In genomic region chr9:50727171-50727924, GRCm38 (mm10) we compare ENCODE assay signal across 8 mouse cellular contexts. TPM values are rescaled to one million over a fixed set of nuclear protein-coding genes. Genes with fewer than 3 reads are reported as not detected.
DNase-seq lines count a peak whose midpoint lies in the region; ATAC-seq and TF ChIP-seq lines count a peak whose summit lies in the region.

No protein-coding gene starts in this region.

- peak overlapping the region; percentile 59 for H3K27ac ChIP-seq in heart, embryonic 11.5 days (ENCODE audit: low read depth, low read length)
- peak overlapping the region; percentile 65 for H3K27ac ChIP-seq in embryonic facial prominence, embryonic 14.5 days (replicated peaks; ENCODE audit: low read depth, low read length)
- H3K27ac ChIP-seq in hindbrain, postnatal 0 days, result peak overlapping the region; percentile 81
- no peak overlapping the region for H3K27ac ChIP-seq in stomach, postnatal 0 days (replicated peaks)

- peak overlapping the region; percentile 96 for H3K4me2 ChIP-seq in heart, embryonic 11.5 days
- peak overlapping the region; percentile 89 for H3K4me2 ChIP-seq in embryonic facial prominence, embryonic 14.5 days (ENCODE audit: low read depth, low read length)
- peak overlapping the region; percentile 92 for H3K4me2 ChIP-seq in hindbrain, postnatal 0 days (ENCODE audit: low read depth, low read length)
- H3K4me2 ChIP-seq in stomach, postnatal 0 days (replicated peaks; ENCODE audit: low read depth), result peak overlapping the region; percentile 85

- no peak for TF ChIP-seq EP300 in stomach, postnatal 0 days (optimal IDR thresholded peaks at IDR 0.05)

- no peaks in the 10 kb centered on the region for H3K36me3 ChIP-seq in heart, embryonic 11.5 days (ENCODE audit: control insufficient read depth, insufficient read depth, low read length)
- no peaks in the 10 kb centered on the region for H3K36me3 ChIP-seq in embryonic facial prominence, embryonic 14.5 days (ENCODE audit: control insufficient read depth, insufficient read depth, low read length)
- H3K36me3 ChIP-seq in hindbrain, postnatal 0 days (ENCODE audit: insufficient read depth, low read length), result no peaks in the 10 kb centered on the region
- H3K36me3 ChIP-seq in stomach, postnatal 0 days (ENCODE audit: control insufficient read depth, insufficient read depth, low read length), result no peaks in the 10 kb centered on the region

- peak overlapping the region; percentile 72 for H3K9ac ChIP-seq in heart, embryonic 11.5 days (ENCODE audit: low read depth, low read length)
- H3K9ac ChIP-seq in embryonic facial prominence, embryonic 14.5 days (ENCODE audit: low read depth, low read length), result peak overlapping the region; percentile 80
- peak overlapping the region; percentile 63 for H3K9ac ChIP-seq in hindbrain, postnatal 0 days (replicated peaks; ENCODE audit: low read length)
- peak overlapping the region; percentile 64 for H3K9ac ChIP-seq in stomach, postnatal 0 days (ENCODE audit: low read length)

- no peak for TF ChIP-seq CTCF in hindbrain, postnatal 0 days (IDR thresholded peaks at IDR 0.05; ENCODE audit: low read depth)
- no peak for TF ChIP-seq CTCF in stomach, postnatal 0 days (IDR thresholded peaks at IDR 0.05; ENCODE audit: low read depth)

- H3K27me3 ChIP-seq in heart, embryonic 11.5 days (ENCODE audit: control insufficient read depth, insufficient read depth, low read length), result no peaks in the 10 kb centered on the region
- H3K27me3 ChIP-seq in embryonic facial prominence, embryonic 14.5 days (replicated peaks; ENCODE audit: control insufficient read depth, insufficient read depth, low read length), result no peaks in the 10 kb centered on the region
- no peaks in the 10 kb centered on the region for H3K27me3 ChIP-seq in hindbrain, postnatal 0 days (ENCODE audit: insufficient read depth, low read length)
- H3K27me3 ChIP-seq in stomach, postnatal 0 days (ENCODE audit: control insufficient read depth, insufficient read depth, low read length), result no peaks in the 10 kb centered on the region

- H3K4me1 ChIP-seq in heart, embryonic 11.5 days (ENCODE audit: control insufficient read depth, insufficient read depth, low read length), result peaks cover 22% of the 10 kb centered on the region
- peaks cover 21% of the 10 kb centered on the region for H3K4me1 ChIP-seq in embryonic facial prominence, embryonic 14.5 days (ENCODE audit: control insufficient read depth, insufficient read depth, low read length)
- peaks cover 17% of the 10 kb centered on the region for H3K4me1 ChIP-seq in hindbrain, postnatal 0 days (ENCODE audit: insufficient read depth, low read length)
- H3K4me1 ChIP-seq in stomach, postnatal 0 days (replicated peaks; ENCODE audit: control insufficient read depth, insufficient read depth), result peaks cover 3% of the 10 kb centered on the region; the same call in 1 of the 2 replicates

- 5% methylated on average over 30 of the region's 30 CpGs for WGBS in heart, embryonic 11.5 days (ENCODE audit: insufficient replicate concordance)
- 2% methylated on average over 29 of the region's 30 CpGs for WGBS in embryonic facial prominence, embryonic 14.5 days
- WGBS in hindbrain, postnatal 0 days, result 1% methylated on average over 30 of the region's 30 CpGs
- 9% methylated on average over 30 of the region's 30 CpGs for WGBS in stomach, postnatal 0 days

- peak; percentile 11; the same call in 1 of the 2 replicates for ATAC-seq in heart, embryonic 11.5 days (replicated peaks; ENCODE audit: insufficient number of reproducible peaks, low FRiP score, low TSS enrichment)
- ATAC-seq in embryonic facial prominence, embryonic 14.5 days (ENCODE audit: low read depth), result 0 out of 2 replicates have a peak, but pooled peaks have one; percentile 26
- ATAC-seq in hindbrain, postnatal 0 days, result no peak
- ATAC-seq in megakaryocyte, adult 5-6 weeks (ENCODE audit: poor library complexity, severe bottlenecking), result peak; percentile 21; the same call in 1 of the 2 replicates
- ATAC-seq in stomach, postnatal 0 days (ENCODE audit: low FRiP score, low TSS enrichment), result no peak

- no peaks in the 10 kb centered on the region for H3K9me3 ChIP-seq in heart, embryonic 11.5 days (replicated peaks; ENCODE audit: control insufficient read depth, low read length)
- H3K9me3 ChIP-seq in embryonic facial prominence, embryonic 14.5 days (ENCODE audit: control insufficient read depth, low read length), result no peaks in the 10 kb centered on the region
- no peaks in the 10 kb centered on the region for H3K9me3 ChIP-seq in hindbrain, postnatal 0 days (ENCODE audit: low read length)
- no peaks in the 10 kb centered on the region for H3K9me3 ChIP-seq in stomach, postnatal 0 days (ENCODE audit: control insufficient read depth, low read length)

- DNase-seq in heart, adult 8-10 months (ENCODE audit: low spot score), result no peak
- peak; percentile 79 for DNase-seq in R1 (ENCODE audit: low read depth, low spot score)
- DNase-seq in embryonic facial prominence, embryonic 14.5 days (ENCODE audit: low spot score), result peak; percentile 73
- peak; percentile 48 for DNase-seq in hindbrain, postnatal 0 days (ENCODE audit: low spot score)
- DNase-seq in stomach, postnatal 0 days (ENCODE audit: low spot score), result no peak
- DNase-seq in spleen, postnatal 14 days (ENCODE audit: low spot score in 2 of 2), result no peak

- peak overlapping the region; percentile 69 for H3K4me3 ChIP-seq in heart, embryonic 11.5 days (ENCODE audit: low read depth, low read length)
- H3K4me3 ChIP-seq in embryonic facial prominence, embryonic 14.5 days (ENCODE audit: low read depth, low read length), result peak overlapping the region; percentile 64
- H3K4me3 ChIP-seq in hindbrain, postnatal 0 days (ENCODE audit: low read length), result peak overlapping the region; percentile 57
- peak overlapping the region; percentile 57 for H3K4me3 ChIP-seq in stomach, postnatal 0 days (ENCODE audit: low read depth, low read length)

RNA-seq across cellular contexts. Expression of gene Dixdc1, which starts 12.0 kb away (rescaled TPM):
- 7.3 and 7.5 TPM in 2 replicates for polyA plus RNA-seq in heart, embryonic 11.5 days (2014; fragmentation: Nextera tagmentation; extraction: Ambion mirVana)
- total RNA-seq in heart, adult 8-10 months (2022), result 10 to 100 TPM in 1 of 4 experiments, 1 to 10 TPM in 3; 5.3 to 12.8 (median 6.1) TPM
- 14.0 and 16.9 TPM in 2 replicates for polyA plus RNA-seq in embryonic facial prominence, embryonic 14.5 days (2014; fragmentation: Nextera tagmentation; extraction: Ambion mirVana)
- 40.3 and 50.7 TPM in 2 replicates for total RNA-seq in hindbrain, postnatal 0 days (2014; rRNA removed)
- 24.4 and 26.0 TPM in 2 replicates for polyA plus RNA-seq in hindbrain, postnatal 0 days (2015; fragmentation: Nextera tagmentation; extraction: Ambion mirVana)
- not detected in 2 replicates for total RNA-seq in megakaryocyte, adult 5-6 weeks (2015)
- total RNA-seq in megakaryocyte, adult 5-6 weeks (2017), result not detected in 2 replicates
- 6.6 and 6.9 TPM in 2 replicates for polyA plus RNA-seq in stomach, postnatal 0 days (2015; fragmentation: Nextera tagmentation; extraction: Ambion mirVana)

RNA-seq across cellular contexts. Expression of gene 2310030G06Rik, which starts 19.0 kb away (rescaled TPM):
- 7.7 and 9.4 TPM in 2 replicates for polyA plus RNA-seq in heart, embryonic 11.5 days (2014; fragmentation: Nextera tagmentation; extraction: Ambion mirVana)
- 1 to 10 TPM; 2.8 to 6.4 (median 4.9) TPM for total RNA-seq in heart, adult 8-10 months (2022)
- polyA plus RNA-seq in embryonic facial prominence, embryonic 14.5 days (2014; fragmentation: Nextera tagmentation; extraction: Ambion mirVana), result 4.0 and 6.8 TPM in 2 replicates
- 0.79 and 2.4 TPM in 2 replicates for total RNA-seq in hindbrain, postnatal 0 days (2014; rRNA removed)
- polyA plus RNA-seq in hindbrain, postnatal 0 days (2015; fragmentation: Nextera tagmentation; extraction: Ambion mirVana), result 2.7 and 3.0 TPM in 2 replicates
- total RNA-seq in megakaryocyte, adult 5-6 weeks (2015), result not detected in 2 replicates
- total RNA-seq in megakaryocyte, adult 5-6 weeks (2017), result not detected in 2 replicates
- polyA plus RNA-seq in stomach, postnatal 0 days (2015; fragmentation: Nextera tagmentation; extraction: Ambion mirVana), result 22.3 and 22.4 TPM in 2 replicates

RNA-seq across cellular contexts. Expression of gene Cryab, which starts 23.8 kb away (rescaled TPM):
- polyA plus RNA-seq in heart, embryonic 11.5 days (2014; fragmentation: Nextera tagmentation; extraction: Ambion mirVana), result 841 and 878 TPM in 2 replicates
- total RNA-seq in heart, adult 8-10 months (2022), result 1,000 to 10,000 TPM; 3,411 to 4,078 (median 3,658) TPM
- polyA plus RNA-seq in embryonic facial prominence, embryonic 14.5 days (2014; fragmentation: Nextera tagmentation; extraction: Ambion mirVana), result 218 and 275 TPM in 2 replicates
- 8.7 and 9.1 TPM in 2 replicates for total RNA-seq in hindbrain, postnatal 0 days (2014; rRNA removed)
- 31.2 and 31.4 TPM in 2 replicates for polyA plus RNA-seq in hindbrain, postnatal 0 days (2015; fragmentation: Nextera tagmentation; extraction: Ambion mirVana)
- 1.8 and 3.9 TPM in 2 replicates for total RNA-seq in megakaryocyte, adult 5-6 weeks (2015)
- total RNA-seq in megakaryocyte, adult 5-6 weeks (2017), result 0.62 and 3.1 TPM in 2 replicates
- polyA plus RNA-seq in stomach, postnatal 0 days (2015; fragmentation: Nextera tagmentation; extraction: Ambion mirVana), result 147 and 174 TPM in 2 replicates

RNA-seq across cellular contexts. Expression of gene Hspb2, which starts 24.8 kb away (rescaled TPM):
- polyA plus RNA-seq in heart, embryonic 11.5 days (2014; fragmentation: Nextera tagmentation; extraction: Ambion mirVana), result 319 and 338 TPM in 2 replicates
- 100 to 1,000 TPM; 150 to 156 (median 152) TPM for total RNA-seq in heart, adult 8-10 months (2022)
- 112 and 136 TPM in 2 replicates for polyA plus RNA-seq in embryonic facial prominence, embryonic 14.5 days (2014; fragmentation: Nextera tagmentation; extraction: Ambion mirVana)
- total RNA-seq in hindbrain, postnatal 0 days (2014; rRNA removed), result 5.4 TPM in 1 of 2 replicates, not detected in the other
- polyA plus RNA-seq in hindbrain, postnatal 0 days (2015; fragmentation: Nextera tagmentation; extraction: Ambion mirVana), result 2.2 and 2.9 TPM in 2 replicates
- total RNA-seq in megakaryocyte, adult 5-6 weeks (2015), result not detected in 2 replicates
- total RNA-seq in megakaryocyte, adult 5-6 weeks (2017), result not detected in 2 replicates
- 21.6 and 23.4 TPM in 2 replicates for polyA plus RNA-seq in stomach, postnatal 0 days (2015; fragmentation: Nextera tagmentation; extraction: Ambion mirVana)

RNA-seq across cellular contexts. Expression of gene Fdxacb1, which starts 40.7 kb away (rescaled TPM):
- 9.8 and 9.9 TPM in 2 replicates for polyA plus RNA-seq in heart, embryonic 11.5 days (2014; fragmentation: Nextera tagmentation; extraction: Ambion mirVana)
- total RNA-seq in heart, adult 8-10 months (2022), result 1 to 10 TPM; 4.9 to 6.9 (median 5.1) TPM
- polyA plus RNA-seq in embryonic facial prominence, embryonic 14.5 days (2014; fragmentation: Nextera tagmentation; extraction: Ambion mirVana), result 10.2 and 14.2 TPM in 2 replicates
- 8.9 and 11.7 TPM in 2 replicates for total RNA-seq in hindbrain, postnatal 0 days (2014; rRNA removed)
- polyA plus RNA-seq in hindbrain, postnatal 0 days (2015; fragmentation: Nextera tagmentation; extraction: Ambion mirVana), result 9.6 and 12.0 TPM in 2 replicates
- total RNA-seq in megakaryocyte, adult 5-6 weeks (2015), result 5.8 and 6.4 TPM in 2 replicates
- total RNA-seq in megakaryocyte, adult 5-6 weeks (2017), result 4.7 and 4.8 TPM in 2 replicates
- polyA plus RNA-seq in stomach, postnatal 0 days (2015; fragmentation: Nextera tagmentation; extraction: Ambion mirVana), result 7.2 and 8.3 TPM in 2 replicates

Comparison
In these comparisons a context has a peak if more than half of its experiments do, and no peak if none do; other contexts are left out.
1. ATAC-seq: peak in heart, embryonic 11.5 days (single experiment), embryonic facial prominence, embryonic 14.5 days (single experiment) and megakaryocyte, adult 5-6 weeks (single experiment); none in hindbrain, postnatal 0 days (single experiment) and stomach, postnatal 0 days (single experiment).
2. DNase-seq: peak in R1 (single experiment), embryonic facial prominence, embryonic 14.5 days (single experiment) and hindbrain, postnatal 0 days (single experiment); none in heart, adult 8-10 months (single experiment), stomach, postnatal 0 days (single experiment) and spleen, postnatal 14 days (0 of 2).
3. Peak in every context shown above with its lines, with median percentiles within 50 percentile points of each other: H3K4me2 ChIP-seq, H3K4me3 ChIP-seq and H3K9ac ChIP-seq.